Mouse (Mus musculus) MEL (cell line): ENCODE measurements around the gene Cep112. TPM values are rescaled to one million over a fixed set of nuclear protein-coding genes. Genes with fewer than 3 reads are reported as not detected.

Experiments
- DNase-seq: peaks from one replicate; pipeline ENCODE4 v3.0.0; 2011; ENCODE audit warnings: low read depth, low spot score
- H3K27ac ChIP-seq: 2 replicates; pipeline ENCODE4 v1.5.1; 2012; ENCODE audit warnings: low read depth, mild to moderate bottlenecking, control low read depth, low read length, moderate library complexity; ENCODE audit not compliant: control insufficient read depth
- H3K27me3 ChIP-seq, 2 experiments: fragments of 150-350 bp in 1 of 2; sonication (generic) in 1 of 2; 2 replicates each; pipeline ENCODE4 v1.6.1; 2012; ENCODE audit warnings: low read length in 2 of 2, mild to moderate bottlenecking in 2 of 2, improper control_type of control experiment in 1 of 2, moderate library complexity in 1 of 2; ENCODE audit not compliant: insufficient read depth in 2 of 2, control insufficient read depth in 1 of 2
- H3K36me3 ChIP-seq, 2 experiments: 2 replicates each; pipeline ENCODE4 v1.6.1; 2012 to 2014; ENCODE audit warnings: low read length in 2 of 2, improper control_type of control experiment in 1 of 2, inconsistent platforms in 1 of 2, mild to moderate bottlenecking in 1 of 2; ENCODE audit not compliant: insufficient read depth in 2 of 2, control insufficient read depth in 1 of 2
- H3K4me1 ChIP-seq, 2 experiments: fragments of 150-350 bp in 1 of 2; sonication (generic) in 1 of 2; 2 replicates each; pipeline ENCODE4 v1.6.1; 2012; ENCODE audit warnings: low read length in 2 of 2, improper control_type of control experiment in 1 of 2, mild to moderate bottlenecking in 1 of 2; ENCODE audit not compliant: insufficient read depth in 2 of 2, control insufficient read depth in 1 of 2
- H3K4me3 ChIP-seq, 2 experiments: fragments of 150-350 bp in 1 of 2; sonication (generic) in 1 of 2; 2 replicates each; pipeline ENCODE4 v1.5.1; 2012; ENCODE audit warnings: low read depth in 2 of 2, low read length in 2 of 2, mild to moderate bottlenecking in 2 of 2, moderate library complexity in 2 of 2, control low read depth in 1 of 2, improper control_type of control experiment in 1 of 2; ENCODE audit not compliant: control insufficient read depth in 1 of 2, insufficient read depth in 1 of 2
- H3K79me2 ChIP-seq: 2 replicates; pipeline ENCODE4 v1.6.1; 2012; ENCODE audit warnings: mild to moderate bottlenecking, low read length, moderate library complexity; ENCODE audit not compliant: control insufficient read depth, poor library complexity, insufficient read depth
- H3K9ac ChIP-seq: 2 replicates; pipeline ENCODE4 v1.6.1; 2012; ENCODE audit warnings: low read depth, mild to moderate bottlenecking, control low read depth, low read length, moderate library complexity; ENCODE audit not compliant: control insufficient read depth, poor library complexity, severe bottlenecking
- H3K9me3 ChIP-seq: fragments of 150-350 bp; sonication (generic); replicated peaks from 2 replicates; pipeline ENCODE4 v1.6.1; 2012; ENCODE audit warnings: mild to moderate bottlenecking, low read length, improper control_type of control experiment, moderate library complexity; ENCODE audit not compliant: insufficient read depth
- BHLHE40 ChIP-seq: IDR thresholded peaks from 2 replicates; pipeline ENCODE4 v1.6.1; 2012; ENCODE audit warnings: low read depth, mild to moderate bottlenecking, inconsistent platforms, low read length, improper control_type of control experiment, borderline replicate concordance
- CHD1 ChIP-seq: IDR thresholded peaks from 2 replicates; pipeline ENCODE4 v1.6.1; 2012; ENCODE audit warnings: low read depth, mild to moderate bottlenecking, inconsistent platforms, low read length, improper control_type of control experiment
- CTCF ChIP-seq, 3 experiments: IDR thresholded peaks in 2 of 3; conservative IDR thresholded peaks in 1 of 3; 2 replicates each; pipeline ENCODE4 v1.5.1; 2011 to 2012; ENCODE audit warnings: low read length in 3 of 3, low read depth in 2 of 3, mild to moderate bottlenecking in 2 of 3, improper control_type of control experiment in 1 of 3, inconsistent platforms in 1 of 3, mixed read lengths in 1 of 3, moderate library complexity in 1 of 3; ENCODE audit not compliant: control insufficient read depth in 1 of 3, insufficient read depth in 1 of 3, poor library complexity in 1 of 3, severe bottlenecking in 1 of 3
- E2F4 ChIP-seq: IDR thresholded peaks from 2 replicates; pipeline ENCODE4 v1.6.1; 2011; ENCODE audit warnings: low read depth, low read length, improper control_type of control experiment, borderline replicate concordance
- ELF1 ChIP-seq: IDR thresholded peaks from 2 replicates; pipeline ENCODE4 v1.6.1; 2014; ENCODE audit warnings: low read depth, mild to moderate bottlenecking, inconsistent platforms, low read length, improper control_type of control experiment, moderate library complexity
- ETS1 ChIP-seq: IDR thresholded peaks from 2 replicates; pipeline ENCODE4 v1.6.1; 2012; ENCODE audit warnings: low read depth, mild to moderate bottlenecking, inconsistent platforms, low read length, improper control_type of control experiment, moderate library complexity
- GATA1 ChIP-seq: IDR thresholded peaks from 2 replicates; pipeline ENCODE4 v1.6.1; 2011; ENCODE audit warnings: low read depth, low read length, improper control_type of control experiment
- MAFK ChIP-seq: IDR thresholded peaks from 2 replicates; pipeline ENCODE4 v1.6.1; 2011; ENCODE audit warnings: low read depth, mild to moderate bottlenecking, low read length, improper control_type of control experiment, borderline replicate concordance
- MAX ChIP-seq: IDR thresholded peaks from 2 replicates; pipeline ENCODE4 v1.6.1; 2011; ENCODE audit warnings: low read length, improper control_type of control experiment
- MYB ChIP-seq: IDR thresholded peaks from 2 replicates; pipeline ENCODE4 v1.6.1; 2011; ENCODE audit warnings: mild to moderate bottlenecking, low read depth, low read length, improper control_type of control experiment
- MYC ChIP-seq: IDR thresholded peaks from 2 replicates; pipeline ENCODE4 v1.6.1; 2011; ENCODE audit warnings: low read depth, mild to moderate bottlenecking, low read length, improper control_type of control experiment, moderate library complexity
- NRF1 ChIP-seq: IDR thresholded peaks from 2 replicates; pipeline ENCODE4 v1.6.1; 2014; ENCODE audit warnings: low read depth, mild to moderate bottlenecking, inconsistent platforms, low read length, improper control_type of control experiment, moderate library complexity; ENCODE audit not compliant: poor library complexity, insufficient read depth, severe bottlenecking
- POLR2AphosphoS2 ChIP-seq: IDR thresholded peaks from 2 replicates; pipeline ENCODE4 v1.6.1; 2011; ENCODE audit warnings: low read length, improper control_type of control experiment
- POLR2AphosphoS5 ChIP-seq: IDR thresholded peaks from 2 replicates; pipeline ENCODE4 v1.6.1; 2012; ENCODE audit warnings: low read depth, borderline replicate concordance, mild to moderate bottlenecking, inconsistent platforms, low read length, moderate library complexity, mixed read lengths
- RAD21 ChIP-seq: IDR thresholded peaks from 2 replicates; pipeline ENCODE4 v1.6.1; 2011; ENCODE audit warnings: mild to moderate bottlenecking, low read depth, low read length, improper control_type of control experiment
- SIN3A ChIP-seq: IDR thresholded peaks from 2 replicates; pipeline ENCODE4 v1.6.1; 2012; ENCODE audit warnings: low read length, improper control_type of control experiment, inconsistent platforms
- SMC3 ChIP-seq: IDR thresholded peaks from 2 replicates; pipeline ENCODE4 v1.6.1; 2011; ENCODE audit warnings: low read depth, low read length, improper control_type of control experiment
- TCF12 ChIP-seq: IDR thresholded peaks from 2 replicates; pipeline ENCODE4 v1.6.1; 2014; ENCODE audit warnings: low read depth, mild to moderate bottlenecking, inconsistent platforms, low read length, improper control_type of control experiment, moderate library complexity
- USF2 ChIP-seq, 2 experiments: IDR thresholded peaks; 2 replicates each; pipeline ENCODE4 v1.6.1; 2011 to 2012; ENCODE audit warnings: improper control_type of control experiment in 2 of 2, low read length in 2 of 2, borderline replicate concordance in 1 of 2, inconsistent platforms in 1 of 2, low read depth in 1 of 2, mild to moderate bottlenecking in 1 of 2; ENCODE audit not compliant: insufficient read depth in 1 of 2
- ZC3H11A ChIP-seq: IDR thresholded peaks from 2 replicates; pipeline ENCODE4 v1.6.1; 2012; ENCODE audit warnings: low read depth, mild to moderate bottlenecking, inconsistent platforms, low read length, improper control_type of control experiment
- ZKSCAN1 ChIP-seq: IDR thresholded peaks from 2 replicates; pipeline ENCODE4 v1.6.1; 2012; ENCODE audit warnings: low read depth, mild to moderate bottlenecking, inconsistent platforms, low read length, improper control_type of control experiment, moderate library complexity
- ZNF384 ChIP-seq: IDR thresholded peaks from 2 replicates; pipeline ENCODE4 v1.6.1; 2012; ENCODE audit warnings: low read depth, mild to moderate bottlenecking, inconsistent platforms, low read length, improper control_type of control experiment
- polyA plus RNA-seq, 2 experiments: library from polyadenylated mRNA; stranded (reverse) in 1 of 2; unstranded in 1 of 2; fragments of >175 nt in 1 of 2; fragments of >200 nt in 1 of 2; gene quantifications; 2 replicates each; pipeline versions ENCODE4 v1.2.1 to v1.2.4; 2012; ENCODE audit warnings: low replicate concordance in 2 of 2, low read depth in 1 of 2; ENCODE audit not compliant: insufficient read length in 2 of 2, insufficient read depth in 1 of 2, missing spikeins in 1 of 2
- total RNA-seq: library from RNA; depleted of rRNA; stranded (reverse); fragments of 300-350 nt; gene quantifications from 2 replicates; pipeline ENCODE4 v1.2.3, GENCODE M21; 2012

Gene Cep112
- total and polyA plus RNA-seq, 3 experiments: 1.3 TPM; not detected in 2

DNA sequence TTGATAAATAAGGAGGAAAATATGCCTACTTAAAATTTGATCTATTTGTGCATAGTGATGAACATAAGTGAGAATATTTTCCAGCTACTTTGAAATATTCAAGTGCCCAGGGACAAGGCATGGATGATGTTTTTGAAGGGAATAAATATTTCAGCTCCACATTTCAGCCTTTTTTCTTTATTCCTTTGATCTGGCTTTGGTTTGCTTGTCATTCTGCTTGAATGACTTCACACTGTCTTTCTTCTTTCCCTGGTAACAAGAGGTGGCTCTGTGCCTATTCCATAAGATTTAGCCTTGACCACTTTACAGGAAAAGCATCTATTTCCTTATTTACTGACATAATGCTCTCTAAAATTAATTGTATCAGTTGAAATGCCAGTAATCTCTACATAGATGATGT, 134.5 kb downstream of the Cep112 start:
- Histone ChIP-seq H3K9ac (no peak overlapping the region), H3K4me1 (no peaks in the 10 kb centered on the region), H3K79me2 (no peaks in the 10 kb centered on the region), H3K9me3 (no peaks in the 10 kb centered on the region), H3K4me3 (no peak overlapping the region), H3K27me3 (no peaks in the 10 kb centered on the region; a peak in 1 of 4 replicates), H3K36me3 (no peaks in the 10 kb centered on the region), H3K27ac (no peak overlapping the region)
- TF ChIP-seq SIN3A (no peak), MYB (no peak), POLR2AphosphoS5 (no peak), ZKSCAN1 (no peak)
- DNase-seq: no peak

DNA sequence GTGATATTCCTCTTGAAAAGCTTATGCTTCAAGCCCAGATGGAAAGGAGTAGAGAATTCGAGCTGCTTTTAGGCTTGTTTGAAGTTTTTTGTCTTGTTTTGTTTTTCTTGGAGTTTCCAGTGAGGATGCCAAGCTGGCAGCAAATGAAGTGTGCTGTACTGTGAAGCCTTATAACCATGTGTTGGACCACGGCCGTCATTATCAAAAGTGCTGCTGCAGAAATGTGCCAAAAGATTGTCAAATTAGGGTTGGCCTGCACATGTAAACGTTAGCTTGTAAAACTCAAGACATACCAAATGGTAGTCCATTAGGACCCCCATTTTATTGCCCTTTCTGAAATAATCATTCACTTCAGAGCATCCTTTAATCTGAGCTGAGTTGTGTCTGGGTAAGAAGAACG, 137.1 kb downstream of the Cep112 start:
- TF ChIP-seq NRF1 (no peak), CHD1 (no peak), MAFK (no peak), E2F4 (no peak), ELF1 (no peak), MAX (no peak), SIN3A (no peak), POLR2AphosphoS2 (no peak), ZNF384 (no peak), TCF12 (no peak), ZC3H11A (no peak), BHLHE40 (no peak), GATA1 (no peak), USF2 (IDR thresholded peaks at IDR 0.05; ENCODE audit: borderline replicate concordance in 1 of 2, insufficient read depth in 1 of 2, low read depth in 1 of 2, low read length in 2 of 2) (no peak), ETS1 (no peak), MYC (no peak), SMC3 (no peak), CTCF (IDR thresholded peaks at IDR 0.05 in 2 of 3, conservative IDR thresholded peaks at IDR 0.05 in 1 of 3; ENCODE audit: control insufficient read depth in 1 of 3, insufficient read depth in 1 of 3, low read depth in 2 of 3, low read length in 3 of 3, poor library complexity in 1 of 3, severe bottlenecking in 1 of 3) (no peak), RAD21 (no peak)
- H3K27me3 ChIP-seq: no peaks in the 10 kb centered on the region; a peak in 1 of 4 replicates
- no peaks in the 10 kb centered on the region for H3K4me1 ChIP-seq
- DNase-seq: no peak
- H3K27ac ChIP-seq: no peak overlapping the region
- no peaks in the 10 kb centered on the region for H3K79me2 ChIP-seq
- H3K36me3 ChIP-seq: no peaks in the 10 kb centered on the region
- no peaks in the 10 kb centered on the region for H3K9me3 ChIP-seq
- H3K4me3 ChIP-seq: no peak overlapping the region
- H3K9ac ChIP-seq: no peak overlapping the region
